Mouse (Mus musculus) ES-Bruce4 (cell line): Measurements from ENCODE around the gene Inpp4b. TPM values are rescaled to one million over a fixed set of nuclear protein-coding genes. Genes with fewer than 3 reads are reported as not detected.

Experiments used
- H3K27ac ChIP-seq: 2 replicates; pipeline ENCODE4 v1.5.1; 2012; ENCODE audit warnings: low read length, inconsistent platforms; ENCODE audit not compliant: insufficient read depth
- H3K27me3 ChIP-seq: 2 replicates; pipeline ENCODE4 v1.6.1; 2012; ENCODE audit warnings: mild to moderate bottlenecking, low read length, inconsistent platforms; ENCODE audit not compliant: control insufficient read depth, poor library complexity, insufficient read depth, severe bottlenecking
- H3K36me3 ChIP-seq: 2 replicates; pipeline ENCODE4 v1.6.1; 2012; ENCODE audit warnings: inconsistent platforms, mild to moderate bottlenecking, low read length, moderate library complexity; ENCODE audit not compliant: control insufficient read depth, poor library complexity, insufficient read depth, severe bottlenecking
- H3K4me1 ChIP-seq: one replicate; pipeline ENCODE4 v1.8.1; 2011; ENCODE audit warnings: low read length; ENCODE audit not compliant: control insufficient read depth, insufficient read depth
- H3K4me3 ChIP-seq: 2 replicates; pipeline ENCODE4 v1.5.1; 2011; ENCODE audit warnings: low read depth, mild to moderate bottlenecking, low read length
- H3K9ac ChIP-seq: 2 replicates; pipeline ENCODE4 v1.6.1; 2012; ENCODE audit warnings: low read depth, mild to moderate bottlenecking, inconsistent platforms; ENCODE audit not compliant: poor library complexity, severe bottlenecking
- H3K9me3 ChIP-seq: replicated peaks from 2 replicates; pipeline ENCODE4 v1.6.1; 2012; ENCODE audit warnings: mild to moderate bottlenecking, low read length, inconsistent platforms; ENCODE audit not compliant: control insufficient read depth, poor library complexity, insufficient read depth, severe bottlenecking
- CTCF ChIP-seq: IDR thresholded peaks from one replicate; pipeline ENCODE4 v1.8.1; 2011; ENCODE audit warnings: low read depth, low read length
- EP300 ChIP-seq: IDR thresholded peaks from 2 replicates; pipeline ENCODE4 v1.6.1; 2011; ENCODE audit warnings: low read depth, low read length; ENCODE audit not compliant: insufficient read depth
- POLR2A ChIP-seq: IDR thresholded peaks from one replicate; pipeline ENCODE4 v1.8.1; 2011; ENCODE audit warnings: low read length; ENCODE audit not compliant: insufficient read depth
- polyA plus RNA-seq: library from polyadenylated mRNA; stranded (reverse); fragments of >200 nt; gene quantifications from 2 replicates; pipeline ENCODE4 v1.2.4, GENCODE M21; 2011; ENCODE audit warnings: low read depth; ENCODE audit not compliant: missing spikeins, insufficient read depth, insufficient read length

Inpp4b gene
- polyA plus RNA-seq, 1 experiment = not detected

DNA sequence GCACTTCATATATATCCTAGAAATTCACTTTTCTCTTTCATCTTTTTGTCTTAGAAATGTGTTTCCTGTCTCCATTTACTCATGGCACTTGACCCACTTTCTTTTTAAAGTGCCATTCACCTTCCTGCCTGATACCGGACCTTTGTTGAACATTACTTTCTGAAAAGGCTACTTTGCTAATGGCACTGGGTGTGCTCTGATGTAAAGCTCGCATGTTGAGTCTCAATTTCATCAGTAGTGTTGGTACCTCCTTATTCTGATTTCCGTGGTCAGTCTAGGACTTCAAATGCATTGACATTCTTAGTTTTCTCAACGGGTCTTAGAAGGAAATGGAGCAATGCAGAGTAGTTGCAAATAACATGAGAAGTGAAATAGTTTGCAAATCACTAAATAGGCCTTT, 266.7 kb downstream of the Inpp4b start:
- no peaks in the 10 kb centered on the region for H3K4me1 ChIP-seq
- no peak overlapping the region for H3K9ac ChIP-seq
- no peak overlapping the region for H3K27ac ChIP-seq
- no peaks in the 10 kb centered on the region for H3K36me3 ChIP-seq
- no peak overlapping the region for H3K4me3 ChIP-seq
- TF ChIP-seq EP300 (no peak), POLR2A (no peak), CTCF (no peak)
- H3K27me3 ChIP-seq = peaks cover 1% of the 10 kb centered on the region; the same call in 1 of the 2 replicates
- no peaks in the 10 kb centered on the region for H3K9me3 ChIP-seq

- Histone ChIP-seq H3K4me3 (no peak overlapping the region), H3K9me3 (no peaks in the 10 kb centered on the region), H3K9ac (no peak overlapping the region), H3K36me3 (no peaks in the 10 kb centered on the region), H3K4me1 (no peaks in the 10 kb centered on the region), H3K27ac (no peak overlapping the region), H3K27me3 (peaks cover 1% of the 10 kb centered on the region)
- TF ChIP-seq EP300 (no peak), POLR2A (no peak), CTCF (no peak)
These were observed 270.3 kb downstream of the Inpp4b start for GRCm38 (mm10) chr8:81612611-81613010.

DNA sequence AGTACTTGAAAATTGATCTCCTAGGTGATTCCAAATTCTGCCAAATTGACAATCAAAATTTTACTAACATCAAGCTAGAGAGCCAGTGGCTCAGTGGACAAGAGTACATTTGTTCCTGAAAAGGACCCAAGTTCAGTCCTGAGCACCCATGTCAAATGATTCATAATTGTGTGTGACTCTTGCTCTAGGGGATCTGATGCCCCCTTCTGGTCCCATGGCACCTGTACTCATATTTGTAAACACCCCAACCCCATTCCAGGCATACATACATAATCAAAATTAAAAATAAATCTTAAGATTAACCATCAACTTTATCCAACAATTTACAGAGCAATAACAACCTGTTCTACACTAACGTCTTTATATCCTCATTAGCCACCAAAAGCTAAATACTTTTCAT, 271.8 kb downstream of the Inpp4b start:
- Histone ChIP-seq H3K9ac (no peak overlapping the region), H3K36me3 (no peaks in the 10 kb centered on the region)

DNA sequence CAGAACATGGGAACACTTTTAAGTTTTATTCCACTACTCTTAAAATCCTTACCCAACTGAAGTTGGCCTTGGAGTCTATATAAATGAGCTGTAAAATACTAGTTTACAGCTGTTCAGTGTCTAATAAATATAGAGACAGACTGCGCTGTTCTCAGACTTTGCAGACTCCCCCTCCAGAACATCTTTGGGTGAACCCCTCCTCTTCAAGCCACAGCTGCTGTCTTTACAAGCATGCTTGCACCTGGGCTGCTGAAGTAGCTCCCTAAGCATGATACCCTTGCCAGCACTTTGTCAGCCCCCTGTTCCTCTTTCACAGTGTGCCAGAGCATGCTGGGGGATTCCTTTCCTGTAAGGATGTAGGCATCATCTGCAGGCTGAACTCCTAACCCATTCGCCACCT, 272.2 kb downstream of the Inpp4b start:
- no peak for TF ChIP-seq EP300
- TF ChIP-seq POLR2A = no peak
- TF ChIP-seq CTCF = no peak
- Histone ChIP-seq H3K27me3 (peaks cover 1% of the 10 kb centered on the region), H3K9me3 (no peaks in the 10 kb centered on the region), H3K9ac (no peak overlapping the region), H3K4me3 (no peak overlapping the region), H3K4me1 (no peaks in the 10 kb centered on the region), H3K27ac (no peak overlapping the region), H3K36me3 (no peaks in the 10 kb centered on the region)

More for the DNA sequence above, 271.8 kb downstream of the Inpp4b start:
- no peak overlapping the region for H3K4me3 ChIP-seq
- H3K27me3 ChIP-seq = peaks cover 1% of the 10 kb centered on the region
- no peaks in the 10 kb centered on the region for H3K4me1 ChIP-seq
- no peak overlapping the region for H3K27ac ChIP-seq
- TF ChIP-seq CTCF = no peak
- no peak for TF ChIP-seq EP300
- no peak for TF ChIP-seq POLR2A
- no peaks in the 10 kb centered on the region for H3K9me3 ChIP-seq

DNA sequence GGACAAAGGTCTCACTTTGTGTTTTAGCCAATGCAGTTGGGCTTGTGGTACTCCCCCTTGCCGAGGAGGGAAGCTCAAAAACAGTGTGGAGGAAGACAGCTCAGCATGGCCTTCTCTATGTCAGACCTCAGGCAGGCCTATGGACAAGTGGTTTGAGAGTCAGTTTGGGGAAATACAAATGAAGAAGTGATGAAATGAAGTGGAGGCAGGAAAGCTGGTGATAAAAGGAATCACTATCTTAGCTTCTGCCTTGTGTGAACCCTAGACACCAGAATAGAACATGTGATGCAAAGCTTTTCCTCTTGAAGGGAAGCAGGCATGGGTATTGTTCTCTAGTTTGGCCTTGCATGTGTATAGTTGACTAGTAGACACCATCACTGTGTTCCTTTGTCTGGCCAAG, 273.2 kb downstream of the Inpp4b start:
- H3K27ac ChIP-seq = no peak overlapping the region
- no peak for TF ChIP-seq POLR2A
- no peak for TF ChIP-seq CTCF
- no peak for TF ChIP-seq EP300
- H3K4me1 ChIP-seq = no peaks in the 10 kb centered on the region
- no peak overlapping the region for H3K9ac ChIP-seq
- H3K4me3 ChIP-seq = no peak overlapping the region
- H3K27me3 ChIP-seq = peaks cover 1% of the 10 kb centered on the region
- no peaks in the 10 kb centered on the region for H3K36me3 ChIP-seq
- no peaks in the 10 kb centered on the region for H3K9me3 ChIP-seq

- no peak overlapping the region for H3K27ac ChIP-seq
These were observed 276.6 kb downstream of the Inpp4b start for GRCm38 (mm10) chr8:81618918-81619317.

More at GRCm38 (mm10) chr8:81618918-81619317, 276.6 kb downstream of the Inpp4b start:
- H3K27me3 ChIP-seq = no peaks in the 10 kb centered on the region; the same call in 1 of the 2 replicates
- no peak overlapping the region for H3K9ac ChIP-seq
- no peaks in the 10 kb centered on the region for H3K9me3 ChIP-seq
- H3K4me1 ChIP-seq = no peaks in the 10 kb centered on the region
- TF ChIP-seq EP300 = no peak
- H3K4me3 ChIP-seq = no peak overlapping the region
- no peaks in the 10 kb centered on the region for H3K36me3 ChIP-seq
